Mouse (Mus musculus): ENCODE measurements around the gene Slc44a3. TPM values are rescaled to one million over a fixed set of nuclear protein-coding genes. Genes with fewer than 3 reads are reported as not detected.

The Slc44a3 gene
- total RNA-seq, 2 experiments from 2014 or later, result not detected

GRCm38 (mm10) chr3:121425861-121426620 is 106.2 kb downstream of the Slc44a3 start, which contains the start of gene Cnn3:
Gene Cnn3, plus strand, starts transcription at chr3:121426497.
- peak; percentile 86 for DNase-seq

GRCm38 (mm10) chr3:121422405-121422804 is 109.8 kb downstream of the Slc44a3 start:
- no peak for DNase-seq

DNA sequence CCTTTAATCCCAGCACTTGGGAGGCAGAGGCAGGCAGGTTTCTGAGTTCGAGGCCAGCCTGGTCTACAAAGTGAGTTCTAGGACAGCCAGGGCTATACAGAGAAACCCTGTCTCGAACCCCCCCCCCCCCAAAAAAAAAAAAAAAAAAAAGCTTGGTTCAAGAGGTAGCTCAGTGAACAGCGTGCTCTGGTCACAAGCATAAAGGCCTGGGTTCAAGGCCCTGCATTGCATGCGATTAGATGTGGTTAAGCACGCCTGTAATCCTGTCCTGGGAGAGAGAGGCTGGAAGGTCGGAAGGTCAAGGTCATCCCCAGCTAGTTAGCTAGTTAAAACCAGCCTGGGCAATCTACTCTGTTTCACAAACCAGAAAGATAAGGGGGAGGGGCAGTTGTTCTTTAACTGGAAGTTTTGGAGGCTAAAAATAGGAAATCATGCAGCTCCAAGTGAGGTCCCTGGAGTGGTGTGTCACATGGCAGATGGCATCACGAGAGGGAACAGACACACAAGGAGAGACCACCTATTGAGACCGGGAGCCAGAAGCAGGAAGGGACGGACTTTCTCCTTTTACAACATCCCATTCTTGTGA is 113.3 kb downstream of the Slc44a3 start:
- no peak for DNase-seq

DNA sequence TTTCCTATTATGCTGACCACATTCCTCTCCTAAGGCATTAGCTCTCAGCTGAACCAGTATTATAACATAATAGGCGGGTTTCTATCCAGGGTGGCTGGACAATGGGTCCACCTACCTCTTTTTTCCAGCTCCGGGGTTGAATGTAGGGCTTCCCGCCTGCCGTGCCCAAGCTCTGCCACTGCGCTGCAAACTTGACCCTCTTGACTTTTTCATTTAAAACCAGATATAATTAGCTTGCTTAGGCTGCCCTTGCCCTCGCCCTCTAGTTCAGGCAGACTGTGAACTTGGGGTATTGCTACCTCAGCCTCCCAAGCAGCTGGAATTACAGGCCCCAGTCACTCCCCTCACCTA is 114.0 kb downstream of the Slc44a3 start:
- DNase-seq, result no peak

DNA sequence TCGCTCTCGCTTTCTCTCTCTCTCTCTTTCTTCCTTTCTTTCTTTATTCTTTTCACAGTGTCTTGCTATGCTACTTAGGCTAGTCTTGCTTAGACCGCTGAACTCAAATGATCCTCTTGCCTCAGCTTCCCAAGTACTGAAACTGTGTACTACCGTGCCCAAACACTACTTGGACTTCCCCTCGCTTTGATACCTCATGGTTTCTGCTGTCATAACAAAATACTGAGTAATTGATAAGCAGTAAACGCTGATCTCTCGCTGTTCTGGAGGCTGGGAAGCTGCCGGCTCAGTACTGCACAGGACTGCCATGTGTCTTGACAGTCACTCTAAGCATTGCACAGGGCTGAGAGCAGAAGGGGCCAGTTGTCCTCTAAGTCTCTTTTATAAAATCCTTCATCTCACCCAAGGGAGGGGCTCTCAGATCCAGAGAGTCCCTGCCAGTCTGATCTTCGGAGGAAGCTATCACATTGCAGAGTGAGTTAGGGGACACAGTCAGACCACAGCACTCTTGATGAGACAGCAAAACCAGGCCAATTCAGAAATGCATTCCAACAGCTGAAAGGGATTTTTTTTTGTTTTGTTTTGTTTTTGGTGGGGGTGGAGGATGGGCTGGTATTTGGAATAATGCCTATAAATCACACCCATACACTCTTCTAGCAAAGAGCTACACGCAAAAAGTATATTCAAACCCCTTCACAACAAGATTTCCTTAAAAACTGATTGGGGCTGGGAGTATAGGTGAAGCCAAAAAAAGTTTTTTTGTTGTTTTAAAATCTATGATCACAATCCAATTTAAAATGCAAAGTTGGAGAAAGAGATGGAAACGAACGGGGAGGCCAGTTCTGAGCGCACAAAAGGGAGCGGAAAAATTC is 114.6 kb downstream of the Slc44a3 start:
- DNase-seq, result no peak

DNA sequence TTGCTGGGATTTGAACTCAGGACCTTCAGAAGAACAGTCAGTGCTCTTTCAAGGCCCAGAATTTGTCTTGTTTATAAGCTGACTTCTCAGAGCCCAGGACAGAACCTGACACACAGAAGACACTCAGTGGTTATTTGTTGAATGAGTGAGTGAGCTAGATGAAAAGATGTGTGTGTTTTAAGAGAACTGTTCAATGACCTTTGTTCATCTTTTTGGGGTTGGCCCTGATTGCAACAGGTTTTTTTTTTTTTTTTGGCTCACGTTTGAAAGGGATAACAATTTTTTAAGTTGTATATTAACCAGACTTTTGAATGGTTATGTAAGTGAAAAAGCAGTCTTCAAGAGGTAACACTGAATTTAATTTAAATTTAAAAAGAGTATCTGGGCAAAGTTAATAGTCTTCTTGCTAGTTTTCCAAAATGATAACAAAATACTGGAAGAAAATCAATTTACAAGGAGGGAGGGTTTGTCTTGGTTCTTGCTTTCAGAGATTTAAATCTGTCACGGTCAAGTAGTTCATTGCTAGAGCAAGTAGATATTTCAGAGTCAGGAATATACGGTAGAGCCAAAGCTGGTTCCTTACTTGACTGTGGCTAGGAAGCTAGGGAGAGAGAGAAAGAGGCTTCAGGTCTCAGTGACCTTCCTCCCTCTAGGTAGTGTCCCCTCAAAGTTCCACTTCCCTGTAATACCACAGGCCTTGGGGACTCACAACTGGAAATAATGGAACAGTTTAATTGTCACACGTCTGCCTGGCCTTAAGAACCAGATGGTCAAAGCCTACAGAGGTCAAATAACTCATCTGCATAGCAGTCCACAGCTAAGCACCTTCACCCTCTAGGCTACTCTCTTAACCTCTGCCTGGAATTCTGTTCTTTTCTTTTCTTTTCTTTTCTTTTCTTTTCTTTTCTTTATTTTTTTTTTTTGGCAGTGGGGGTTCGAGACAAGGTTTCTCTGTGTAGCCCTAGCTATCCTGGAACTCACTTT is 115.7 kb downstream of the Slc44a3 start:
- no peak for DNase-seq

DNA sequence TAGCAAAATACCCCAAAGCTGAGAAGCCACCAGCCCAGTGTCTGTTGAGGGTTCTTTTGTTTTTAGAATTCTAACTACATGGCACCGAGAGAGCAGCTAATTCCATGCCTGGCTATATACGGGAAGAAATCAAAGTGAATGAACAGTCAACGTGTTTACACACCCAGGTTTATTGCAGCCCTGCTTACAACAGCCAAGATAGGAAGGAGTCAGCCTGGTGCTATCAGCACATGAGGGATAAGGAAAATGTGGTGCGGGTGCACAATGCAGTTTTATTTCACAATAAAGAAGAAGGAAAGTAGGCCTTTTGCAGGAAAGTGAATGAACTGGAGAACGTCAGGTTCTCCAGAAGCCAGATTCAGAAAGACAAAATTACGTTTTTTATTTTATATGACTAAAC is 120.8 kb downstream of the Slc44a3 start:
- DNase-seq, result no peak

Other genes with a start within 250 kb of the Slc44a3 start
- gene Tmem56, start 249.3 kb downstream of the Slc44a3 start, total RNA-seq (2021), result 10 to 100 TPM; 30.1 to 35.7 TPM
- gene Alg14, start 240.6 kb downstream of the Slc44a3 start, total RNA-seq (2021), result 10 to 100 TPM; 12.2 to 12.7 TPM
- 100 to 1,000 TPM in 1 of 2 experiments, 10 to 100 TPM in 1; 98.4 to 111 TPM for gene Cnn3, start 105.9 kb downstream of the Slc44a3 start, total RNA-seq (2021)
- gene 4930432M17Rik, start 138.4 kb upstream of the Slc44a3 start, total RNA-seq (2021), result not detected
- gene F3, start 191.1 kb upstream of the Slc44a3 start, total RNA-seq (2021), result 10 to 100 TPM; 56.4 to 60.6 TPM

Data from layer of hippocampus, postnatal 36 days (tissue).